Mouse (Mus musculus) lung, embryonic 15.5 days (tissue): Measurements from ENCODE around the gene Rsph1. TPM values are rescaled to one million over a fixed set of nuclear protein-coding genes. Genes with fewer than 3 reads are reported as not detected.

Source experiments
- ATAC-seq: fragments of 200-750 bp; cut with Nextera tagmentation; 2 replicates; pipeline ENCODE4 v1.8.0; 2017; ENCODE audit warnings: moderate number of reproducible peaks, borderline replicate concordance; ENCODE audit not compliant: low FRiP score, low TSS enrichment; ENCODE audit errors: extremely low read depth
- H3K27ac ChIP-seq: fragments of 300-500 bp; sonication (generic); 2 replicates; pipeline ENCODE4 v1.5.1; 2015; ENCODE audit warnings: moderate library complexity, mild to moderate bottlenecking, inconsistent platforms
- H3K27me3 ChIP-seq: fragments of 300-500 bp; sonication (generic); 2 replicates; pipeline ENCODE4 v1.6.1; 2015; ENCODE audit warnings: inconsistent platforms
- H3K36me3 ChIP-seq: fragments of 300-500 bp; sonication (generic); 2 replicates; pipeline ENCODE4 v1.6.1; 2015; ENCODE audit warnings: inconsistent platforms
- H3K4me1 ChIP-seq: fragments of 300-500 bp; sonication (generic); 2 replicates; pipeline ENCODE4 v1.6.1; 2015; ENCODE audit warnings: inconsistent platforms
- H3K4me2 ChIP-seq: fragments of 300-500 bp; sonication (generic); 2 replicates; pipeline ENCODE4 v1.6.1; 2015; ENCODE audit warnings: inconsistent platforms, mild to moderate bottlenecking, moderate library complexity
- H3K4me3 ChIP-seq: fragments of 300-500 bp; sonication (generic); 2 replicates; pipeline ENCODE4 v1.5.1; 2015; ENCODE audit warnings: mild to moderate bottlenecking, inconsistent platforms
- H3K9ac ChIP-seq: fragments of 300-500 bp; sonication (generic); 2 replicates; pipeline ENCODE4 v1.6.1; 2015; ENCODE audit warnings: inconsistent platforms
- H3K9me3 ChIP-seq: fragments of 300-500 bp; sonication (generic); 2 replicates; pipeline ENCODE4 v1.6.1; 2016; ENCODE audit warnings: inconsistent platforms
- WGBS: fragments of 180-500 bp; shearing (Covaris S2); methylation state at CpG from one replicate; pipeline ENCODE4 v1.1.7; 2015; 5-methylcytosine and 5-hydroxymethylcytosine counted together
- polyA plus RNA-seq: library from polyadenylated mRNA; unstranded; fragments of >200 nt; fragmentation: Nextera tagmentation; extraction: Ambion mirVana; gene quantifications from 2 replicates; pipeline ENCODE4 v1.2.1, GENCODE M21; 2015

Gene Rsph1
- polyA plus RNA-seq, result 8.1 and 8.2 TPM in 2 replicates

DNA sequence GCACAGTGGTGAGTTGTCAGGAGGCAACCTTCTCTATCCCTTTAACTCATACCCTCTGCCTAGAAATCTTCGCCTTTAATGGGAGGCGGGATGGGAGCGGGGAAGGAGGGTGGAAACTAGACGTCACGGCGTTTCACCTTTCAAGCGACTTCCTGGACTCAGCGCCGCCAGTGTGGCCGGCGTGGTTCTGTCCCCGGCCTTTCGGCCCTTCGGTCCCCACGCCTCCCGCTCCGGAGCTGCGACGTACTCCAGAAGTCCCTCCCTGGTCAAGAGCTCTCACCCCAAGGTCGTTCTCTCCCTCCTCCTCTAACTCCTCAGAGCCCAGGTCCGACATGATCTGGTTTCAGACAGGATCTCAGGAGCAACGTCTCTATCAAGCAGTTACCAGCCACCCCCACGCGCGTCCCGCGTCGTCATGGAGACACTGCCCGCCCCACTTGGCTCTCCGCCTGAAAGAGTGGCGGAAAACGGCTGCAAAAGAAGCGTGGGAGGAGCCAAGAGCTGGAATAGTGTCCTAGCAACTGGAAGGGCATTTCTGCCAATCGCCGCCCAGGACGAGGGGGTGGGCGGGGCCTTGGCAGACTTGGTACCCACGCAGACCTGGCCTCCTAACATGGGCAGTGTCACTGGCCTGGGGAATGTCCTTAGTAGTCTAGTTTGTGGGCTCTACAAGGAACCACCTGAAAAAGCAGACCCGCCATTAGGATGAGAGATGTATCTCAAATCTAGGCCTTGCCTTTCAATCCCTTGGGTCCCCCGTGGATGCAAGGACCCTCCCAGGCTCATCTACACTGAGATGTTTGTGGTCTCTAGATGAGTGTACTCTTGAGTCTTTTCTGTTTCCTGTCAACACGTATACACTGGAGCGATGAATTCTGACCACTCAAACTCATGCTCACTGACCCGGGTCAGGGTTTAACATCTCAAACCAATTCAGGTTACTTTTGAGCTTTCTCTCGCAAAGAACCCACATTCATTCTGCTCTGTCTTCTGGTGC lies at the start of gene Rsph1:
TSS of gene Rsph1 (minus strand) at position 462 of the 997 bp plus-strand sequence.
- Histone ChIP-seq H3K4me1 (peaks cover 15% of the 10 kb centered on the region), H3K4me2 (peak within 1 kb of the TSS; percentile 88), H3K36me3 (no peaks in the 10 kb centered on the region), H3K4me3 (peak within 1 kb of the TSS; percentile 53), H3K27me3 (no peaks in the 10 kb centered on the region), H3K9ac (peak within 1 kb of the TSS; percentile 15), H3K9me3 (no peaks in the 10 kb centered on the region), H3K27ac (no peak within 1 kb of the TSS)
- peak; percentile 86 for ATAC-seq
- 9% methylated on average over 44 of the region's 44 CpGs for WGBS

DNA sequence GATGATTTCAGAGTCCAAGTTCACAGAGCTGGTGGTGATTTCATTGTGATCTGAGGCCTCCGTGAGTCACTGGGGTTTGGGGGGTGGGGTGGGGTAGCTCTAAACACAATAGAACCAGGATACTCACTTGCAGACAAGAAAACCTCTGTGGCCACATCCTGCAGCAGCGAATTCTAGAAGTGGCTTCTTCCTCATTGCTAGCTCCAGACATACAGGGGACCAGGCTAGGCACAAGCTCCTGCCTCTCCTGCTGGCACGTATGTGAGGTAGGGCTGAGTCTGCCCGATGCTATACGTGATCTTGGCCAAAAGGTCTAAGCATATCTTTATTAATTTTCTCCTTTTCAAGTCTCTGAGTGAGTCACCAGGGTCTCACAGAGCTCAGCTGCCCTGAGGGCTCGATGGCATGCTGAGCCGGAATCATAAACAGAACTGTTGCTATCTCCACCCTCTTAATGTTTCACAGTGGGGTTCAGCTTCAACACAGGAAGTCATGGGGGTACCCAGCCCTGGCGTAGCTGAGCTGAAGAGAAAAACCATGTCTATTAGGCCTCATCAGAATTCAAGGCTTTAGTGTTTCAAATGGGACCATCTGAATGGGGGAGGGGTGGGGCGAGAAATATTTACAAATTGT lies 49.2 kb upstream of the Rsph1 start:
- H3K9me3 ChIP-seq, result no peaks in the 10 kb centered on the region
- no peak overlapping the region for H3K4me2 ChIP-seq
- no peak overlapping the region for H3K9ac ChIP-seq
- WGBS, result 45% methylated on average over 9 of the region's 9 CpGs
- H3K4me1 ChIP-seq, result peaks cover 41% of the 10 kb centered on the region
- no peaks in the 10 kb centered on the region for H3K27me3 ChIP-seq
- no peaks in the 10 kb centered on the region for H3K36me3 ChIP-seq
- H3K27ac ChIP-seq, result peak overlapping the region; percentile 31
- H3K4me3 ChIP-seq, result no peak overlapping the region
- ATAC-seq, result no peak

GRCm38 (mm10) chr17:31325451-31326219 lies 48.5 kb upstream of the Rsph1 start:
- no peaks in the 10 kb centered on the region for H3K9me3 ChIP-seq
- no peak overlapping the region for H3K4me3 ChIP-seq
- no peak overlapping the region for H3K4me2 ChIP-seq
- no peaks in the 10 kb centered on the region for H3K36me3 ChIP-seq
- WGBS, result 46% methylated on average over 13 of the region's 13 CpGs
- ATAC-seq, result peak; percentile 35; the same call in 1 of the 2 replicates
- H3K9ac ChIP-seq, result no peak overlapping the region
- no peaks in the 10 kb centered on the region for H3K27me3 ChIP-seq
- H3K4me1 ChIP-seq, result peaks cover 42% of the 10 kb centered on the region
- peak overlapping the region; percentile 74 for H3K27ac ChIP-seq

DNA sequence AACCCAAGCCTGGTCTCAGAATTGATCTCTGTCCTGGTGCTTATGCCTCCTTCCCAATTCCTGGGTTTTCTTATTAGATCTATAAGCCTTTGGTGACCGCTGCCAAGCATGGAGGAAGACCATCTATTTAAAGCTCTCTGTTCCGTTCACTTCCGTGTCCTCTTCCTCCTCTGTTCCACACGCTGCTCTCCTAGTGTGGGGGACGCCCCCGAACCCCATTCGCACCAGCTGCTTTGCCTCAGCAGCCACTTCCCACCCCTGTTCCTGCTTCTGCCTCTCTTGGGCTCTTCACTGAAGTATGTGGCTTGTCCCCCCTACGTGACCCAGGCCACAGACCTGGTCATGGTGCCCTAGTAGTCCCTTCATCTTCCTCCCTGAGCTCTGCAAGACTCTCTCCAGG lies 47.0 kb upstream of the Rsph1 start:
- no peaks in the 10 kb centered on the region for H3K27me3 ChIP-seq
- no peak overlapping the region for H3K4me2 ChIP-seq
- H3K9me3 ChIP-seq, result no peaks in the 10 kb centered on the region
- ATAC-seq, result no peak
- WGBS, result 79% methylated on average over 8 of the region's 8 CpGs
- no peak overlapping the region for H3K27ac ChIP-seq
- H3K36me3 ChIP-seq, result no peaks in the 10 kb centered on the region
- no peak overlapping the region for H3K4me3 ChIP-seq
- no peak overlapping the region for H3K9ac ChIP-seq
- peaks cover 55% of the 10 kb centered on the region for H3K4me1 ChIP-seq

- Histone ChIP-seq H3K36me3 (no peaks in the 10 kb centered on the region), H3K4me3 (no peak overlapping the region), H3K9me3 (no peaks in the 10 kb centered on the region), H3K4me1 (peaks cover 58% of the 10 kb centered on the region), H3K4me2 (no peak overlapping the region), H3K9ac (no peak overlapping the region), H3K27me3 (no peaks in the 10 kb centered on the region), H3K27ac (no peak overlapping the region)
- 68% methylated on average over 4 of the region's 4 CpGs for WGBS
- ATAC-seq, result no peak
Observed at GRCm38 (mm10) chr17:31323379-31323778, 46.2 kb upstream of the Rsph1 start.

GRCm38 (mm10) chr17:31322446-31322845 lies 45.3 kb upstream of the Rsph1 start:
- Histone ChIP-seq H3K4me2 (no peak overlapping the region), H3K9me3 (no peaks in the 10 kb centered on the region), H3K27ac (no peak overlapping the region; the same call in 1 of the 2 replicates), H3K9ac (no peak overlapping the region), H3K27me3 (no peaks in the 10 kb centered on the region), H3K36me3 (no peaks in the 10 kb centered on the region), H3K4me1 (peaks cover 58% of the 10 kb centered on the region), H3K4me3 (no peak overlapping the region)
- 63% methylated on average over 4 of the region's 4 CpGs for WGBS
- no peak for ATAC-seq

DNA sequence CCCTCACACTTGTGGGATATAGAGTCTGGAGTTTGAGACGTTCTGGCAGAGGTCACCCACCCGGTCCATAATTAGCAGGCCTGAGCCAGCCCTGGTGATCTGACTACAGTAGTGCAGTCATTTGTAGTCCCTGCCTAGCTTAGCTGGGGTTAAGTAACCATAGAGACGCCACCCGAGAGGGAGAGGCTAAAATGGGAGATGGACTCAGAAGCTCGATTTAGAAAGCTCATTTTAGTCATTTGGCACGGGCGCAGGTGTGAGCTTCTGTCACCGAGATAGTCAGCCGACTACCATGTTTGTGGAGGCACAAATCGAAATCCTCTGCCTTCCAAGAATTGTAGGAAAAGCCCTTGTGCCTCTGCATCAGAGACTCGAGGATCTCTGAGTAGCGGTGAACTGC lies 44.2 kb upstream of the Rsph1 start:
- Histone ChIP-seq H3K4me3 (no peak overlapping the region), H3K9ac (no peak overlapping the region), H3K4me2 (no peak overlapping the region), H3K27me3 (no peaks in the 10 kb centered on the region), H3K4me1 (peaks cover 57% of the 10 kb centered on the region), H3K36me3 (no peaks in the 10 kb centered on the region), H3K27ac (no peak overlapping the region), H3K9me3 (no peaks in the 10 kb centered on the region)
- 75% methylated on average over 12 of the region's 12 CpGs for WGBS
- no peak for ATAC-seq

DNA sequence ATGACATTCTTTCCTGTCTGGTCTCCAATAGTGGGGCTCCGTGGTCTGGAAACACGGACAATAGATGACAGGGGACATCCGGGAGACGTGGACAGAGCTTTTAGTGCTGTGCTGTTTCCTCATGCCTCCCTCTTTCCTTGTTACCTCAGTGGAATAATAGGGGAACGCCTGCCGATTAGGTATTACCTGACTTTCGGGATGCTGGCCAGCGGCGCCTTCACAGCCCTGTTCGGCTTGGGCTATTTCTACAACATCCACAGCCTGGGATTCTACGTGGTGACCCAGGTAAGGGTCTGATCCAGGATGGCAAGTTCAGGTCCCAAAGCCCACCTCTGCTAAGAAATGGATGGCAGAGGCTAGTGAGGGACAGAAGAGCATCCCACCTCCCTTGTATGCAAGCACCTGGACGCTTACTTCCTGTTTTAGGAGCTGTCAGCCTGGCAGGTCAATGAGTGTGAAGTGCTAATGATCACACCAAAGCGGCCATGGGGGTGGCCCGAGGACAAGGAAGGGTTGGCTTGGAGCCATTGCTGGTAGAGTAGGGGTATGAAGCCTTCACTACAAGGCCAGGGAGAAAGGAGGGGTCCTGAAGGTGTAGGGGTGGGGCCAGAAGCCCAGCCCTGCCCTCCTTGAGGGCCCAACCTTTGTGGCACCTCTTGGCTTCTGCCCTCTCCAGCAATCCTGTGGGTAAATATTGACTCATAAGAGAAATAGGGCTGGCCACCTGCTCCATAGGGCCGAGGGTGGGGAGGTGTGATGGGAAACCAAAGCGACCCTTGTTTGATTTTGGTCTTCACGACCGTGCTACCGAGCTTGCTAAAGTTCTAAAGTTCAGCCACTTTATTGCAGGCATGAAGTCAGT lies 42.0 kb upstream of the Rsph1 start:
- Histone ChIP-seq H3K9ac (no peak overlapping the region), H3K27me3 (no peaks in the 10 kb centered on the region), H3K4me1 (peaks cover 48% of the 10 kb centered on the region), H3K9me3 (no peaks in the 10 kb centered on the region), H3K4me2 (no peak overlapping the region), H3K36me3 (no peaks in the 10 kb centered on the region), H3K4me3 (no peak overlapping the region), H3K27ac (peak overlapping the region; percentile 76)
- 77% methylated on average over 19 of the region's 19 CpGs for WGBS
- ATAC-seq, result no peak

GRCm38 (mm10) chr17:31317521-31318272 lies 40.5 kb upstream of the Rsph1 start:
- Histone ChIP-seq H3K27me3 (no peaks in the 10 kb centered on the region), H3K4me2 (no peak overlapping the region)
- WGBS, result 44% methylated on average over 22 of the region's 22 CpGs

GRCm38 (mm10) chr17:31316998-31317397 lies 39.8 kb upstream of the Rsph1 start:
- 79% methylated on average over 3 of the region's 3 CpGs for WGBS
- no peak overlapping the region for H3K9ac ChIP-seq
- no peak overlapping the region for H3K4me3 ChIP-seq
- no peak overlapping the region for H3K4me2 ChIP-seq
- ATAC-seq, result no peak
- peaks cover 35% of the 10 kb centered on the region for H3K4me1 ChIP-seq
- H3K27ac ChIP-seq, result no peak overlapping the region
- no peaks in the 10 kb centered on the region for H3K9me3 ChIP-seq
- H3K27me3 ChIP-seq, result no peaks in the 10 kb centered on the region
- H3K36me3 ChIP-seq, result no peaks in the 10 kb centered on the region

More at GRCm38 (mm10) chr17:31317521-31318272, 40.5 kb upstream of the Rsph1 start:
- ATAC-seq, result no peak
- peaks cover 38% of the 10 kb centered on the region for H3K4me1 ChIP-seq
- no peak overlapping the region for H3K4me3 ChIP-seq
- no peak overlapping the region for H3K27ac ChIP-seq
- no peaks in the 10 kb centered on the region for H3K9me3 ChIP-seq
- no peak overlapping the region for H3K9ac ChIP-seq
- H3K36me3 ChIP-seq, result no peaks in the 10 kb centered on the region
